Mouse (Mus musculus): ENCODE data around the gene Mgam.
"Not testable (repeated sequence)": the region's sequence is repeated elsewhere in the genome, so short reads cannot be mapped to it uniquely, and the experiment has no call there.

Gene Mgam

DNA sequence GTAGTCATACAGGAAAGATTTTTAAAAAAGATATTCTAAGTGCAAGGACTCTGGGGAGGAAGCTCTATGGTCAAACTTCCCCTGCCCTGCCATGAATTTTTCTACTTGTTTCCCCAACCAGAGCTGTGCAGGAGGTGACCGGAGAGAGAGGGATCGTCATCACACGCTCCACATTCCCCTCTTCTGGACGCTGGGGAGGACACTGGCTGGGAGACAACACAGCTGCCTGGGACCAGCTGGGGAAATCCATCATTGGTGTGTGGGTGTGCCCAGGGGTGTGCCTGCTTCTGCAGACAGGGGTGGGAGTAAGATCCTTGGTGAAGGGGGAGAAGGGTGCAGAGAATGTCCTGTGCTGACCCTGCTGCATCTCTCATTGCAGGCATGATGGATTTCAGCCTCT lies 99.9 kb downstream of the Mgam start:
- DNase-seq (ENCODE audit: low read depth, low spot score) = not testable (repeated sequence)

DNA sequence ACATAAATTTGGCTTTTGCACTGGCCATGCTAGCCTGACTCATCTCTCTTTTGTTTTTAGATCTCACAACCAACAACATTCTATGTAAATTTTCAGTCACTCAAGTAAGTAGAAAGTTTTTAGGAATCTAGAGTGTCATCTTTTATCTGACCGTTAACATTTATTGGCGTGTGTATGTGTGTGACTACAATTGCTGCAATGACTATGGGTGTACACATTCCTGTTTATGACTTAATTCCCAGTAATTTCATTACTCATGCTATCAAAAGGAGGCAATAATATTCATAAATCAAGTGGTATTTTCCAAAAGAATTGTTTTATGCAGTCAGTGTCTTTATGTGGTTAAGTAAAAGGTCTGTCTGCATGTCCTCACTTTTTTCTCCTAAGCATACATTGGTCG lies 110.9 kb downstream of the Mgam start:
- peak; percentile 11 for DNase-seq (ENCODE audit: low read depth, low spot score)

DNA sequence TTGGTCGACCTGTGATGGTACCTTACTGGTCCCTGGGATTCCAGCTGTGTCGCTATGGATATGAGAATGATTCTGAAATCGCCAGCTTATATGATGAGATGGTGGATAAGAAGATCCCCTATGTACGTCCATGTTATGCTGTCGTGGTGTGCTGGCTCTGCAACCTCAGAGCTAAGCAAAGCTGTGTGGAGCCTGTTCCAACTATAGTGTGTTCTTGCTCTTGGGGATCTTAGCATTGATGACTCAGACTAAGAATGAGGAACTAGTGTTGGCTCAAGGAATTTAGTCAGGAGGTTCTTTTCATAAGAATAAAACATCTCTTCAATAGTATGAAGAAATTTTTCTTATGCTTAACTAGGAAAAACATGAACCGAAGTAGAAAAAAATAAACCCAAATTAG lies 120.4 kb downstream of the Mgam start:
- not testable (repeated sequence) for DNase-seq (ENCODE audit: low read depth, low spot score)

DNA sequence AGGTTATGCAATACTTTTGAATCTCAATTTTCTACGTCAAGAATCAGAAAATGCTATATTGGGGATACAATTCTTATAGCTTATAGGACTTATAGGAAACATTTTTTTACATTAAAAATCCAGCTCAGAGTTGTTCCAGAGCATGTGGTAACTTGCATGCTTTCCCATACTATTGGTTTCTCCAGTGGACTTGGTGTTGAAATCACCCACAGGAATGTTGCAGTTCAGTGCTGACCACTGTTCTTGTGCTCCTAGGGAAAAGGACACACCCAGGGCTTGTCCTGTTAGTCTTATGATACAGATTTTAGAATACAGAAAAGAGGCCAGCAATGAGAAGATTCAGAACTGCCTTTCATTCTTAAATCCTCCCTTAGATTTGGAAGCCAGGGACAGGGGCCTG lies 127.3 kb downstream of the Mgam start:
- DNase-seq (ENCODE audit: low read depth, low spot score) = peak; percentile 46

DNA sequence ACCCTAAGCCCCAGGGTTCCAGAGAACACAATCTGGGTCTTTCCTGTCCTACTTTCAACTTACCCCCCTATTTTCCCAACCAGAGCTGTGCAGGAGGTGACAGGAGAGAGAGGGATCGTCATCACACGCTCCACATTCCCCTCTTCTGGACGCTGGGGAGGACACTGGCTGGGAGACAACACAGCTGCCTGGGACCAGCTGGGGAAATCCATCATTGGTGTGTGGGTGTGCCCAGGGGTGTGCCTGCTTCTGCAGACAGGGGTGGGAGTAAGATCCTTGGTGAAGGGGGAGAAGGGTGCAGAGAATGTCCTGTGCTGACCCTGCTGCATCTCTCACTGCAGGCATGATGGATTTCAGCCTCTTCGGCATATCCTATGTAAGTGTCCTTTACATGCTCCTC lies 128.7 kb downstream of the Mgam start:
- DNase-seq (ENCODE audit: low read depth, low spot score) = not testable (repeated sequence)

DNA sequence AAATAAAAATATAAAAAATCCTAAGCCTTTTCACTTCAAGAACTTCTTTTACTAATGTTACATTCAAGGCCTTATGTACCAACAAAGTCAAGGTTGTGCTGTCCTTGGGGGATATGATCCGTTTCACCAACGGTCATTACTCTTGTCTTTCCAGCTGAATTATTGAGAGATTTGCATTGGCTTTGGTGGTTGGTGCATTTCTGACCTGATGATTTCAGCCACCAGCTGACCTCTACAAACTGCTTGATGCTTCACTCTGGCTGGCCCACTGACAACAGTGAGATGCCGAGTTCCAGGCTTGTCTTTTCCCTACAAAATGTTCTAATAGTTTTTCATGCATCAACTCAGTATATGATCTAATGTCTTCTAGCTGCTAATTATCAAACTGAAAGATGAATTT lies 146.0 kb downstream of the Mgam start:
- DNase-seq (ENCODE audit: low read depth, low spot score) = no peak

DNA sequence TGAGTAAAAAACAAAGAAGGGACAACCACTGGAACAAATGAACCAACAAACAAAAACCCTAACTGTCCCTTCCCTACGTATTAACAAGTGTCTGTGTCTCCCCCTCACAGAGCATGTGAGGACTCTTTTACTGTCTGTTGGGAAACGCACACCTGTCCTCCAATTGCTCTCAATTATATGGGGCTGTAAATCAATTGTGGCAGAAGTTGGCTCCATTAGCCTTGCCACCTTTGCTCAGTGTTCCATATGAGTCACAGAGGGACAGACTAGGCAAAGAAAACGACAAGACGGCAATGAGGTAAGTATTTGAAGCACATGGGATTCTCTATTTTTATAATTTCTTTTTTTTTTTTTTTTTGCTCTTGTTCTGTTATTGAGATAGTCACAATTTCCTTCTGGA lies 149.8 kb downstream of the Mgam start:
- DNase-seq (ENCODE audit: low read depth, low spot score) = no peak

DNA sequence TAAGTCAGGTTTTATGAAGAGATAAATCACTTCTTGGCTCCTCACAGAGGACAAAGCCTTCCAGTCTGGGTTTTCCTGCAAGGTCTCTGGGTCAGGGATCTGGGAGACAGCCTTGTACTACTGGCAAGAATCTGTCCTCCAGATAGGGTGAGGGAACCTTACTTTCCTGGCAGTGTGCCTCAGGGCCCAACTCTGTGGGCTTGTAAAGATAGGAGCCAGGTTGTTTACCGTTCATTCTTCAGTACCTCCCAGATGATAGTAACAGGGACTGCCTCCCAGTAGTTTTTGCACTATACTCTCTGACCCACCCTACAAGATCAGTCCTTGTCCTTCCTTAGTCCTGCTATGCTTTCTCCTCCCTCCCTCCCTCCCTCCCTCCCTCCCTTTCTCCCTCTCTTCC lies 155.0 kb downstream of the Mgam start:
- no peak for DNase-seq (ENCODE audit: low read depth, low spot score)

DNA sequence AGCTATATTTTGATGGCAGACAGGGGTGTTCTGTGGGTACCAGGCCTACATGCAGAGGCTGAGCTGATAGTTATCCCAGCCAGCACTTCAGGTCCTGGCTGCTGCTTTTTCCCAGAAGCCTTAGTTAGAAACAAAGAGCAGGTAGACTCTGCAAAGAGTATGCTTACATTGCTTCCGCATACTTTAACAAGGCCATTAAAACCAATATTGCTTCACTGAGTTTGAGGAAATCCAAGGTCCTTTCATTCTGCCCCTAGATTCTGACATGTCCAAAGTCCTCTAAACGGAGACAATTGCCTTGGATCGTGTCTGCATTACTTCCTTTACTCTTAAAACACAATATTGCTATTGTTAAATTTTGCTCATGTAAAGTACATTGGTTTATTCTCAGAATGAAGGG lies 155.7 kb downstream of the Mgam start:
- no peak for DNase-seq (ENCODE audit: low read depth, low spot score)

DNA sequence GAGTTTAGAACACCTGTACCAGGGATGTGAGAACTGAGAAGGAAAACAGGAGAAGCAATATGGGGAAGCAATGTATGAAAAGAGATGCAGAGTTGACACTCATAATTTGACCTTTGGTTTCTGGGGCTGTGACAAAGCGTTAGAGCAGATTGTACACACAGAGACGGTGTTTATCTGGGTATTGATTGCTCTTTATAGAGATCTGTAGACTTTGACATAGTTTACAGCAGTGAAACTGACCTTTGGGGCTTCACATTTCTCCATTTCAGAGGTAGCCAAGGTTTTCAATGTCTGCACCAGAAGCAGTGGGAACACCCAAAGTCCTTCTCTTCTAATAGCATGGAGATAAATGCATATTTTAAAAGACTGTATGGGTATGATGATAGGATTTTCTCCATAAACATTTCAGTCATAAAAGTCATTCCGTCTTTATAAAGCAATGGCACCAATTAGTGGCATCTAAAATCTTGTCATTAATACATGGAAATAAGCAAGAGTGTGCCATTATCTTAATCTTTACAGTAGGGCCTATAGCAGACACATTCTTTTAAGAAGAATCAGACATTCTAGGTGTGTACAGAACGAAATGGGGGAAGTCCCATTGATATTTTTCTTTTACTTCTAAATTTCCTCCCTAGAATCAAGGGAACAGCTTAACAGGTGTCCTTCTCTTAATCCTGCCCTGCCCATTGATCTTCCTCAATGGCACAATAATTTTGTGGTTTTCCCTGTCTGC lies 166.6 kb downstream of the Mgam start:
- DNase-seq (ENCODE audit: low read depth, low spot score) = no peak

DNA sequence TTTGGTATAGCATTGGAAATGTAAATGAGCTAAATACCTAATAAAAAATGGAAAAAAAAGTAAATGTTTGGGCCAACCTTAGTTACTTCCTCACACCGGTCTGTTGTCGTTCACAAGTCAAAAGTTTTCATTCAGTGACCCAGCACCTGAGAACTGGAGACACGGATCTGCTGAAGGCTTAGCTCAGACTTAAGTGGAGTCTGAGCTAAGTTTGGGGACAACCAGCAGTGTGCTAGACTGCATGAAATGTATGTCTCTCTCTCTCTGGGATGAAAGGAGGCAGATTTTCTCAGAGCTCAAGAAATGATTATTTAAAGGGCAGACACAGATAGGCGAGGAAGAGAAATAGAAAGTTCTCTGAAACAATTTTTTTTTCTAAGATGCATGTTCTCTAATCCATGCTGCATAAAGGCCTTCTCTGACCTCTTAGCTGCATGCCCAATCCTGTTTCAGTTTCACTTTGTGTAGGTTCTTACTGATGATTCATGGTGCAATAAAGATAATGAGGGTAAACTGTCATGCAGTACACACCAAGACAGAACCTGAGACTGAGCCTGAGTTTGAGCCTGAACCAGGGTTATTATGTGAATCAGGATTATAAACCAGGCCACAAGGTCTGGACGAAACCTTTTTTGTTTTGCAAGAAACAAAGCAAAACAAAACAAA lies 189.7 kb downstream of the Mgam start:
- peak; percentile 73 for DNase-seq (ENCODE audit: low read depth, low spot score)

Measured in 3T3-L1 (cell line).